Mouse (Mus musculus): ENCODE measurements at regions not wholly inside any gene's neighbourhood (a gene's known extent, or its start where the extent isn't known, plus 50 kb on each side); places are given as distances from the start of the nearest gene placed in this dataset.

GRCm38 (mm10) chr11:9932360-9933265, 740.9 kb downstream of the Abca13 start:
- Histone ChIP-seq H3K9ac (ENCODE audit: low read depth, poor library complexity, severe bottlenecking) (no peak overlapping the region), H3K36me3 (ENCODE audit: control insufficient read depth, insufficient read depth, low read length, poor library complexity, severe bottlenecking) (no peaks in the 10 kb centered on the region), H3K4me1 (ENCODE audit: control insufficient read depth, insufficient read depth, low read length) (no peaks in the 10 kb centered on the region), H3K27me3 (ENCODE audit: control insufficient read depth, insufficient read depth, low read length, poor library complexity, severe bottlenecking) (no peaks in the 10 kb centered on the region), H3K4me3 (ENCODE audit: low read depth, low read length) (no peak overlapping the region), H3K9me3 (replicated peaks; ENCODE audit: control insufficient read depth, insufficient read depth, low read length, poor library complexity, severe bottlenecking) (no peaks in the 10 kb centered on the region), H3K27ac (ENCODE audit: insufficient read depth, low read length) (no peak overlapping the region)
- no peak for TF ChIP-seq EP300 (IDR thresholded peaks at IDR 0.05; ENCODE audit: insufficient read depth, low read depth, low read length)
- TF ChIP-seq CTCF (IDR thresholded peaks at IDR 0.05; ENCODE audit: low read depth, low read length) = no peak
- no peak for TF ChIP-seq POLR2A (IDR thresholded peaks at IDR 0.05; ENCODE audit: insufficient read depth, low read length)

- peaks cover 6% of the 10 kb centered on the region for H3K9me3 ChIP-seq (replicated peaks; ENCODE audit: control insufficient read depth, insufficient read depth, low read length, poor library complexity, severe bottlenecking)
- H3K36me3 ChIP-seq (ENCODE audit: control insufficient read depth, insufficient read depth, low read length, poor library complexity, severe bottlenecking) = no peaks in the 10 kb centered on the region
- no peak overlapping the region for H3K27ac ChIP-seq (ENCODE audit: insufficient read depth, low read length)
- H3K4me1 ChIP-seq (ENCODE audit: control insufficient read depth, insufficient read depth, low read length) = no peaks in the 10 kb centered on the region
- no peaks in the 10 kb centered on the region for H3K27me3 ChIP-seq (ENCODE audit: control insufficient read depth, insufficient read depth, low read length, poor library complexity, severe bottlenecking)
- TF ChIP-seq EP300 (IDR thresholded peaks at IDR 0.05; ENCODE audit: insufficient read depth, low read depth, low read length) = no peak
- TF ChIP-seq CTCF (IDR thresholded peaks at IDR 0.05; ENCODE audit: low read depth, low read length) = no peak
- no peak for TF ChIP-seq POLR2A (IDR thresholded peaks at IDR 0.05; ENCODE audit: insufficient read depth, low read length)
- H3K4me3 ChIP-seq (ENCODE audit: low read depth, low read length) = no peak overlapping the region
- H3K9ac ChIP-seq (ENCODE audit: low read depth, poor library complexity, severe bottlenecking) = no peak overlapping the region
Measured at GRCm38 (mm10) chr11:9962696-9963202, 771.0 kb downstream of the Abca13 start.

DNA sequence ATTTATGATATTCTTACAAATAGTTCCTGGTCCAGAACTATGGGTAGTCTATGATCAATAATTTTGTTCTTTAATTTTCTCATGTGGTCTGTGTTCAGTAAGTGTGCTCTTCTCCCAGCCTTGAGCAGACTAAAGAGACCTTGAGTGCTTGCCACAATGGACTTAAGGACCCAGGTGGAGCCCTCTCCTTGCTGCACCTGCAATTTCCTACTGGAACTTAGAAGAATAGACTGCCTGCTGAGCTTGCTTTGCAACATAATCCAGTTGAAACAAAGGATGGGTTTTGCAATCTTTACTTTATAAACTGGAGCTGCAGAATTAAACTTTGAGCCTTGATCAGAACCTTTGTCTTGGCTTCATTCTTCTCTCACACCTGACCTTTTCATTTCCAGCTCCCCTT, 791.2 kb downstream of the Abca13 start:
- Histone ChIP-seq H3K27ac (ENCODE audit: insufficient read depth, low read length) (peak overlapping the region; percentile 44), H3K9me3 (replicated peaks; ENCODE audit: control insufficient read depth, insufficient read depth, low read length, poor library complexity, severe bottlenecking) (peaks cover 25% of the 10 kb centered on the region), H3K27me3 (ENCODE audit: control insufficient read depth, insufficient read depth, low read length, poor library complexity, severe bottlenecking) (no peaks in the 10 kb centered on the region), H3K4me3 (ENCODE audit: low read depth, low read length) (no peak overlapping the region), H3K9ac (ENCODE audit: low read depth, poor library complexity, severe bottlenecking) (no peak overlapping the region), H3K36me3 (ENCODE audit: control insufficient read depth, insufficient read depth, low read length, poor library complexity, severe bottlenecking) (no peaks in the 10 kb centered on the region; the same call in 1 of the 2 replicates), H3K4me1 (ENCODE audit: control insufficient read depth, insufficient read depth, low read length) (no peaks in the 10 kb centered on the region)
- TF ChIP-seq CTCF (IDR thresholded peaks at IDR 0.05; ENCODE audit: low read depth, low read length) (no peak), EP300 (IDR thresholded peaks at IDR 0.05; ENCODE audit: insufficient read depth, low read depth, low read length) (peak; percentile 76), POLR2A (IDR thresholded peaks at IDR 0.05; ENCODE audit: insufficient read depth, low read length) (no peak)

GRCm38 (mm10) chr11:9994601-9995166, 802.9 kb downstream of the Abca13 start:
- Histone ChIP-seq H3K36me3 (ENCODE audit: control insufficient read depth, insufficient read depth, low read length, poor library complexity, severe bottlenecking) (no peaks in the 10 kb centered on the region), H3K4me3 (ENCODE audit: low read depth, low read length) (no peak overlapping the region), H3K9ac (ENCODE audit: low read depth, poor library complexity, severe bottlenecking) (no peak overlapping the region), H3K4me1 (ENCODE audit: control insufficient read depth, insufficient read depth, low read length) (no peaks in the 10 kb centered on the region), H3K27me3 (ENCODE audit: control insufficient read depth, insufficient read depth, low read length, poor library complexity, severe bottlenecking) (no peaks in the 10 kb centered on the region), H3K9me3 (replicated peaks; ENCODE audit: control insufficient read depth, insufficient read depth, low read length, poor library complexity, severe bottlenecking) (no peaks in the 10 kb centered on the region), H3K27ac (ENCODE audit: insufficient read depth, low read length) (no peak overlapping the region)
- TF ChIP-seq CTCF (IDR thresholded peaks at IDR 0.05; ENCODE audit: low read depth, low read length) (no peak), POLR2A (IDR thresholded peaks at IDR 0.05; ENCODE audit: insufficient read depth, low read length) (no peak), EP300 (IDR thresholded peaks at IDR 0.05; ENCODE audit: insufficient read depth, low read depth, low read length) (no peak)

DNA sequence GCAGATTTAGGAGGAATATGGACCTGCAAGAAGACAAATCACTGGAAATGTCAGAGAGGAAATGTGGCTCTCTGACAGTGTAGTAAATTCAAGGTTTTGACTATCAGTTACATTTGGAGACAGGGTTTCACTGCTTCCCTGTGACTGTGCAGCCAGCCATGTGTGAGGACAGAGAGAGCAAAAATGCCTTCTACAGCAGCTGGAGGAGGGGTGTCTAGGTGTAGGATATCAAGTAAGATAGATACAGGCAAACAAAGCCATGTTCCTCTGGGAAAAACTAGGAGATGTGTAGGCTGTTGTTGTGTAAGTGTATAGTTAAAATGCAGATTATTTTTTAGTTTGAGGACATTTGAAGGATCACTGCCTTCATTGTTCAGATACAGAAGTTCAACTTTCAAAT, 803.6 kb downstream of the Abca13 start:
- Histone ChIP-seq H3K4me3 (ENCODE audit: low read depth, low read length) (no peak overlapping the region), H3K36me3 (ENCODE audit: control insufficient read depth, insufficient read depth, low read length, poor library complexity, severe bottlenecking) (no peaks in the 10 kb centered on the region), H3K9ac (ENCODE audit: low read depth, poor library complexity, severe bottlenecking) (no peak overlapping the region), H3K4me1 (ENCODE audit: control insufficient read depth, insufficient read depth, low read length) (no peaks in the 10 kb centered on the region), H3K27ac (ENCODE audit: insufficient read depth, low read length) (no peak overlapping the region), H3K9me3 (replicated peaks; ENCODE audit: control insufficient read depth, insufficient read depth, low read length, poor library complexity, severe bottlenecking) (no peaks in the 10 kb centered on the region), H3K27me3 (ENCODE audit: control insufficient read depth, insufficient read depth, low read length, poor library complexity, severe bottlenecking) (no peaks in the 10 kb centered on the region)
- TF ChIP-seq CTCF (IDR thresholded peaks at IDR 0.05; ENCODE audit: low read depth, low read length) (no peak), POLR2A (IDR thresholded peaks at IDR 0.05; ENCODE audit: insufficient read depth, low read length) (no peak), EP300 (IDR thresholded peaks at IDR 0.05; ENCODE audit: insufficient read depth, low read depth, low read length) (no peak)
